Mouse (Mus musculus) left cerebral cortex, adult 11 months (tissue): ENCODE data around the gene Olfr430.
"Not testable (repeated sequence)": the region's sequence is repeated elsewhere in the genome, so short reads cannot be mapped to it uniquely, and the experiment has no call there.

ENCODE experiments used
- DNase-seq: peaks from one replicate; pipeline ENCODE4 v3.0.0; 2022; ENCODE audit warnings: low spot score

Gene Olfr430

GRCm38 (mm10) chr1:174066305-174066704, at the start of gene Olfr430:
TSS of gene Olfr430 (plus strand) at chr1:174066605.
- DNase-seq: no peak

DNA sequence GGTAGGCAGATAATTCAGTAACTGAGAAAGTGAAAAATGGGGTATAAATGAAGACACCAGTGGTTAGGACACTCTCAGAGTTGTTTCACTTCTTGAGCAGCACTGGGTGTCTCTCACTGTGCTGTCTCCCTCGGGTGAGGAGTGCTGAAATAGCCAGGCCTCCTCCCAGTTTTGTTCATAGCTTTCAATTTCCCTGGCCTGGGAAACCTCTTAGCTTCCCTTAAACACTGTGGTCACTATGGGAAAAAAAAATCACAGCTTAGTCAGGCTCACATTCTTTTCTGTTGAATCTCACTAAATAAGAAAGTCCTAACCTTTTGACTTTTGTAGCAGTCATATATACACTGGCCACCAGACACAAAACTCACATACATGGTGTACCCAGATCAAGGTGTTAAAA, 34.7 kb upstream of the Olfr430 start, which contains the start of gene Ifi205:
Gene Ifi205, minus strand, starts transcription at position 113 of the 400 bp plus-strand sequence.
- DNase-seq: no peak

DNA sequence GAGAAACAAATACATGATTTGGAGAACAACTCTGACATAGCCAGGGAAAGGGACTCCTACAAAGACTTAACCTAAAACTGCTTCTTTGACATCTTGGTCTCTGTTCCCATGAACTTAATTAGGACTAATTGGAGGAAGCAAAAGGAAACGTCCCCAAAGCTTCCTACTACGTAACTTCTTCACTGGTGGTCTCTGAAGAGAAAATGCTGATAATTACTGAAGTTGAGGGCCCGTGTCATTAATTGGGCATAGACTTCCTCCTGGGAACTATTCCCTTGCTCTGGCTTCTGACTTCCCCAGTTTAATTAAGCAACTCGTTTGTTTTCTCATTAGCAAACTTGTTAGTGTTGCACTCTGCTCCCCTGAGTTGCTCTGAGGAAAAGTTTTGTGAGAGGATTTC, 30.6 kb upstream of the Olfr430 start:
- DNase-seq: no peak

DNA sequence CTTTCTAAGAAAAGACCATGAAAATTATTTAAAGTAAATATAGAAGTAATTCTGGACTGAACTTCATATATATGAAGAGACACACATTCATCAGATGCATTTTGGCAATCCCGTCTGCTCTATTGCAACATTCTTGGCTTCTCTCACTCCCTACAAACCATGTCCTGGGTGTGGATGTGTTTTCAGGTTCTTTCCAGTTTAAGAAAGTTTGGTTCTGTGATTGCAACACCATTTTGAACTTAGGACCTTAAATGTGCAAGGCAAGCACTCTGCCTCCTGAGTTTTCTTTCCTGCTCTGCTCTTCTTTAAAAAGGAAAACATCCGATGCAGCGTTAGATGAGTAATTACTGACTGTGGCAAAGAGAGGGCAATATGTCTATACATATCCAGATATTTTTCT, 27.9 kb upstream of the Olfr430 start:
- no peak for DNase-seq

GRCm38 (mm10) chr1:174040523-174041177, 25.8 kb upstream of the Olfr430 start, which contains the start of gene Olfr433:
TSS of gene Olfr433 (plus strand) at chr1:174040705.
- no peak for DNase-seq

- DNase-seq: not testable (repeated sequence)
Observed at GRCm38 (mm10) chr1:174042091-174042884, 24.1 kb upstream of the Olfr430 start.

GRCm38 (mm10) chr1:174044431-174044830, 22.0 kb upstream of the Olfr430 start:
- no peak for DNase-seq

- not testable (repeated sequence) for DNase-seq
Observed at GRCm38 (mm10) chr1:174048227-174048626, 18.2 kb upstream of the Olfr430 start.

GRCm38 (mm10) chr1:174048893-174049292, 17.5 kb upstream of the Olfr430 start, which contains the start of gene Olfr432:
TSS of gene Olfr432 (plus strand) at chr1:174049205.
- no peak for DNase-seq

- not testable (repeated sequence) for DNase-seq
Observed at GRCm38 (mm10) chr1:174049357-174049756, 17.0 kb upstream of the Olfr430 start.

- DNase-seq: no peak
Observed at GRCm38 (mm10) chr1:174050532-174050931, 15.9 kb upstream of the Olfr430 start.

DNA sequence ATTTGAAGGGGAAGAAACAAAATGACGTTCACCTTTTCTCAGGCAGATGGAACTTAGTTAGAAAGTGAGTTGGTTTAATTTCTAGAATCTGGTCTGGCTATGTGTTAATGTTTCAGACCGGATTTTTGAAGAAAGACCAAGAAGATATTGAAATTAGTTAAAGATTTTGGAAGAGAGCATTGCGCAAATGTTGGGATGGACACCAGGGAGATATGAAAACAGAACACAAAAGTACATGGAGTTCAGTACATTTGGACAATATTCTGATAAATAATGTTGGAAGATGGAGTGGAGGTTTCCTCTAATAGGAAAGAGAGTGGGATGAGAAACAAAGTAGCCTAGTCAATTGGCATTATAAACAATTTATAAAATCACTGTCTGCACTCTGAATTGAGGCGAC, 14.9 kb upstream of the Olfr430 start:
- no peak for DNase-seq

DNA sequence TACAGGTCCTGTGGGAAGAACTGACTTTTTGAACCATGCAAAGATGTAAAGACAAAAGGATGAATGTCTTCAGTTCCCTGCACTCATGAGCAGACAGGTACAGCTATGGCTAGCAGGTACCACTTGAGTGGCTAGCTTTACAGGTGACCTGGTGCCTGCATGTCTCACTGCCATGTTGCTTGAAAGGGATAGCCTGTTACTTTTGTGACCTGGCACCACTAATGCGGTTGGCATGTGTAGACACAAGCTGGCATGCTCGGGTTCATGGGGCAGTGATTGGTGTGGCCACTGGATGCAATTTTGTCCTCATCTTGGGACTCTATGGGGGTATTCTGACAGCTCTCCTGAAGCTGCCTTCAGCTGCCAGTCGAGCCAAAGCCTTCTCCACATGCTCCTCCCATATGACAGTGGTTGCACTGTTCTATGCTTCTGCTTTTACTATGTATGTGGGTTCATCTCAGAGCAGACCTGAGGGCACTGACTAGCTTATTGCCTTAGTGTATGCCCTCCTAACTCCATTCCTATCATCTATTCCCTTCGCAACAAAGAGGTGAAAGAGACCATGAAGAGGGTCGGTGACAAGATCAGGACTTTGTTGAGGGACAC, 14.4 kb upstream of the Olfr430 start:
- DNase-seq: no peak

DNA sequence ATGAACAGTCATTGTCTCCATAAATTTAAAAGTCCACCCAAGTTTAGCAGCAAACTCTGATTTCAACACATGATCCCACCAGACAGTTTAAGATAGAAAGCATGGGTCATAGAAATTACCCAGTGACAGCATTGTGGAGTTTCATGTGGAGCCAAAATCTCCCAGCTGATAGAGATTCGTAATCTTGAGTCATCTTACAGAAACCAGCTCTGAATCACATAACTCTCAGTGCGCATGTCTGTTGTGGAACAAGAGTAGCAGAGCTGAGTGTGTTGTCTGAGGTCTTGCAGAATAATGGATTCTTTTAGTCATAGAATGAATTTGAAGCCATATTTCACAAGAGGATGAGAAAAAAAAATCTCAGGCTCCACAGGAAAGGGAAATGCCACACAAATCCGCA, 13.4 kb upstream of the Olfr430 start:
- no peak for DNase-seq

- DNase-seq: no peak
Observed at GRCm38 (mm10) chr1:174055248-174055647, 11.2 kb upstream of the Olfr430 start.

DNA sequence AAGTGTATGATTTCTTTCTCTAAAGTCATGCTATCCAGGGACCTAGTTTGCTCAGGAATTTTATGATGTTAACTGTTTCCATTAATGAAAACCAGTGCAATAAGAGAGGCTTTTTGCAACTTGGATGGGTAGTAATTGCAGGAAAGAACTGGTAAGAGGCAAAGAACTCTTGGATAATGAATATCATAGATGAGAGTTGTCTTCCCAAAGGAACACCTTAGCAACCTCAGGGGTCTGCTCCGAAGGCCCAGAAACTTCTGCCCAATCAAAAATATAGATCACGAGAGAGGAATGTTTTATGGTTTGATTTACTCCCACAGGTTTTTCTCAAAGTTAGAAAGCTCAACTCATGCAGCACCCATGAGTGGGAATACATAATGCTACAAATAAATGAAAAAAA, 17.6 kb downstream of the Olfr430 start, which contains the start of gene Olfr429:
Gene Olfr429, plus strand, starts transcription at position 301 of the 400 bp plus-strand sequence.
- no peak for DNase-seq

DNA sequence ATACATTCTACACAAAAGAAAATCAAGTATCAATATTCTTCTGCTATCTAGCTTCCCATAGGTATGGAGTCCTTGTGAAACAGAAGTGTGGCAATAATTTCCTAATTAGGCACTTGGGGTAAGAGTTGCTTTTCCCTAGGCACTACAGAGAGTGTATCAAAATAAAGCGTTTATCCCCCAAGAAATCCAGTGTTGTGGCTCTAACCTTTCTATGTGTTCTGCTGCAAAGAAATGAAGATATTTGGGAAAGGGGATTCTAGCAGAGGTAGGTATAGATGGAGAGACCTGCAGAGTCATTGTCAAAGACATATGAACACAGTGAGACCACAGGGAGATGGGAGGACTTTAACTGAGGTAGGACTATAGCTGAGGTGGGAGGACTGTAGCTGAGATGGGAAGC, 30.2 kb downstream of the Olfr430 start, which contains the start of gene Olfr427:
Gene Olfr427, plus strand, starts transcription at position 301 of the 400 bp plus-strand sequence.
- DNase-seq: no peak

DNA sequence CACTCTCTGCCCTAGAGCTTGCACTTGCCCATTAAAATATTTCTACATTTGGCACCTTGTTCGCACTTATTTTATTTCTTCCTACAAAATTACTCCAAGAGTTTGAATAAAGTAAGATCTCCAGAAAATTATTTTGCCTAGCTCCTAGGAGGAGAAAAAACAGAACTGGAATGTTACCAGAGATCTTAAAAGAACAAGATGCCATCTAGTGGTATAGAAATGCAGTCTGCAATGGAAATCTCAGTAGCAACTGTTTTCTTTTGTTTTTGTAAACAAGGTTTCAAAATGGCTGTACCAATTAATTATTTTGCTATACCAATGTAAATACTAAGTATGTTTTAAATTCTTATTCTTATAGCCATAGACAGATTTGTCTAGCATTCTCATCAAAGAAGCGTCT, 37.3 kb downstream of the Olfr430 start:
- no peak for DNase-seq

DNA sequence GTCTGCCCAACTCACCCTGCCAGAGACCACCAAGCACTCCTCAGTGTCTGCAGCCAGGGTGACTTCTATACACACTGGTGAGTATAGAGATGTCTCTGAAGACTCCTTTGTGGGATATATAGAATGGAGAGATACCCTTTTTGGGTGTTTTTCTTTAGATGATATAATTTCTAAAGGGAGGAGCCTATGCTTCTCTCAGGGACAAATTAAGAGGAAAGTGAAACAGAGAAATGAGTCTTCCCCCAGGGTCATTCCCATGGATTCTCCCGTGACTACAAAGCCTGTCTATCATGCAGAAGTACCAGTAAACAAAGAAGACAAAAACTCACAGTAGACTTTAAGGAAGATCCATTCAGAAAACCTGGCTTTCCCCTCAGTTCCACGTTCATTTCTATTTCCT, 54.7 kb downstream of the Olfr430 start, which contains the start of gene Olfr231:
Gene Olfr231, minus strand, starts transcription at position 101 of the 400 bp plus-strand sequence.
- DNase-seq: no peak
